Mouse (Mus musculus) midbrain, embryonic 11.5 days (tissue): ENCODE results near the gene Olfr1118. TPM values are rescaled to one million over a fixed set of nuclear protein-coding genes. Genes with fewer than 3 reads are reported as not detected.
"Not testable (repeated sequence)": the region's sequence is repeated elsewhere in the genome, so short reads cannot be mapped to it uniquely, and the experiment has no call there.

Experiments
- ATAC-seq: fragments of 200-750 bp; cut with Nextera tagmentation; 2 replicates; pipeline ENCODE4 v1.8.0; 2017; ENCODE audit warnings: moderate TSS enrichment, moderate library complexity; ENCODE audit not compliant: low FRiP score
- DNase-seq: peaks from one replicate; pipeline ENCODE4 v3.0.0; 2015; ENCODE audit warnings: low spot score; ENCODE audit errors: missing footprints
- H3K27ac ChIP-seq: fragments of 300-500 bp; sonication (generic); 2 replicates; pipeline ENCODE4 v1.5.1; 2014; ENCODE audit warnings: low read depth, low read length
- H3K27me3 ChIP-seq: fragments of 300-500 bp; sonication (generic); 2 replicates; pipeline ENCODE4 v1.6.1; 2014; ENCODE audit warnings: mild to moderate bottlenecking, low read length, moderate library complexity, mixed read lengths; ENCODE audit not compliant: control insufficient read depth, insufficient read depth
- H3K36me3 ChIP-seq: fragments of 300-500 bp; sonication (generic); 2 replicates; pipeline ENCODE4 v1.6.1; 2014; ENCODE audit warnings: mild to moderate bottlenecking, low read length, moderate library complexity, mixed read lengths; ENCODE audit not compliant: control insufficient read depth, insufficient read depth
- H3K4me1 ChIP-seq: fragments of 300-500 bp; sonication (generic); 2 replicates; pipeline ENCODE4 v1.6.1; 2014; ENCODE audit warnings: low read length; ENCODE audit not compliant: control insufficient read depth, insufficient read depth
- H3K4me2 ChIP-seq: fragments of 300-500 bp; sonication (generic); 2 replicates; pipeline ENCODE4 v1.6.1; 2014; ENCODE audit warnings: mild to moderate bottlenecking, moderate library complexity
- H3K4me3 ChIP-seq: fragments of 300-500 bp; sonication (generic); 2 replicates; pipeline ENCODE4 v1.5.1; 2014; ENCODE audit warnings: low read depth, low read length
- H3K9ac ChIP-seq: fragments of 300-500 bp; sonication (generic); 2 replicates; pipeline ENCODE4 v1.6.1; 2014; ENCODE audit warnings: low read length
- H3K9me3 ChIP-seq: fragments of 300-500 bp; sonication (generic); 2 replicates; pipeline ENCODE4 v1.6.1; 2016; ENCODE audit warnings: low read length; ENCODE audit not compliant: control insufficient read depth
- WGBS: fragments of 180-500 bp; shearing (Covaris S2); extraction: QIAGEN DNeasy Blood & Tissue Kit; methylation state at CpG from one replicate; pipeline ENCODE4 v1.1.7; 2014; 5-methylcytosine and 5-hydroxymethylcytosine counted together
- polyA plus RNA-seq: library from polyadenylated mRNA; unstranded; fragments of >200 nt; fragmentation: Nextera tagmentation; extraction: Ambion mirVana; gene quantifications from 2 replicates; pipeline ENCODE4 v1.2.1, GENCODE M21; 2014

Olfr1118 gene
- not detected in 2 replicates for polyA plus RNA-seq

- Histone ChIP-seq H3K9ac (no peak within 1 kb of the TSS), H3K4me1 (no peaks in the 10 kb centered on the region), H3K4me3 (no peak within 1 kb of the TSS), H3K4me2 (no peak within 1 kb of the TSS), H3K36me3 (no peaks in the 10 kb centered on the region), H3K27me3 (no peaks in the 10 kb centered on the region), H3K27ac (no peak within 1 kb of the TSS), H3K9me3 (no peaks in the 10 kb centered on the region)
- no peak for DNase-seq
- ATAC-seq = no peak
- 70% methylated on average over 1 of the region's 1 CpGs for WGBS
These were observed at the start of gene Olfr1118 for GRCm38 (mm10) chr2:87307281-87307680. Gene Olfr1118, plus strand, starts transcription at chr2:87307581.

- no peak for ATAC-seq
These were observed 40.1 kb upstream of the Olfr1118 start, which contains the start of gene Olfr1116 for GRCm38 (mm10) chr2:87267234-87267633. Gene Olfr1116, plus strand, starts transcription at chr2:87267534.

DNA sequence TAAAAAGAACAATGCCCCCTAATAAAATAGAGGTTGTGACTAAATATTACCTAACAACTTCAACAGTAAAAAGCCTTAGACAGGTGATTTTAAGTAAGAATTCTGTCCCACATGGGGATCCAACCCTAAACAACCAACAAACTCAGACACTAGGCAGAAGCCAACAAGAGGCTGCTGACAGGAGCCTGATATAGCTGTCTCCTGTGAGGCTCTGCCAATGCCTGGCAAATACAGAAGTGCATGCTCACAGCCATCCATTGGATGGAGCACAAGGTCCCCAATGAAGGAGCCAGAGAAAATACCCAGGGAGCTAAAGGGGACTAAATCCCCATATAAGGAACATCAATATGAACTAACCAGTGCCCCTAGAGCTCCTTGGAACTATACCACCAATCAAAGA, 13.4 kb upstream of the Olfr1118 start:
- not testable (repeated sequence) for H3K27ac ChIP-seq, H3K36me3 ChIP-seq, H3K4me2 ChIP-seq, DNase-seq, H3K9ac ChIP-seq, H3K4me1 ChIP-seq, H3K9me3 ChIP-seq, ATAC-seq, H3K27me3 ChIP-seq, H3K4me3 ChIP-seq

More at GRCm38 (mm10) chr2:87267234-87267633, 40.1 kb upstream of the Olfr1118 start, which contains the start of gene Olfr1116:
- H3K9me3 ChIP-seq = no peaks in the 10 kb centered on the region
- no peaks in the 10 kb centered on the region for H3K36me3 ChIP-seq
- H3K4me2 ChIP-seq = no peak within 1 kb of the TSS
- WGBS = 93% methylated on average over 1 of the region's 1 CpGs
- no peaks in the 10 kb centered on the region for H3K4me1 ChIP-seq
- no peak within 1 kb of the TSS for H3K4me3 ChIP-seq
- no peaks in the 10 kb centered on the region for H3K27me3 ChIP-seq
- DNase-seq = no peak
- no peak within 1 kb of the TSS for H3K9ac ChIP-seq
- no peak within 1 kb of the TSS for H3K27ac ChIP-seq

DNA sequence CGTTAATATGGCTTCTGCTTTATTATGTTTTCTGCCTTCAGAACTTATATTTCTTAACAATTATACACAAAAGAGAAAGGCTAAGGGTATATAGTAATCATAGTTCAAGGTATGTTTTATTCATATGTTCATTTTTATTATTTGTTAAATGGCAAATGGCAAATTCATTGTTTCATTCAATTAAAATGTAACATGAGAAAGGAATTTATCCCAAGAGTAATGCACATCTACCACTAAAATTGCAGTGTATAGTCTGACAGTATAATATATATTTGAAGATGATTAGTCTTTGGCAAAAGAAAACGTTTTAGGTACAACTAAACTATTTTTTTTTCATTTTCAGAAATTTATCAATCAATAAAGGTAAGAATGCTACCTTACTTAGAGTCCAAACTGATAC, 47.1 kb downstream of the Olfr1118 start, which contains the start of gene Olfr1120:
Olfr1120 (plus strand) TSS at position 301 of the 400 bp plus-strand sequence.
- Histone ChIP-seq H3K9ac (no peak within 1 kb of the TSS), H3K9me3 (no peaks in the 10 kb centered on the region), H3K4me3 (no peak within 1 kb of the TSS), H3K4me2 (no peak within 1 kb of the TSS), H3K27me3 (no peaks in the 10 kb centered on the region), H3K36me3 (no peaks in the 10 kb centered on the region), H3K27ac (no peak within 1 kb of the TSS), H3K4me1 (no peaks in the 10 kb centered on the region)
- ATAC-seq = no peak
- no peak for DNase-seq
- 69% methylated on average over 2 of the region's 2 CpGs for whole genome bisulfite sequencing

DNA sequence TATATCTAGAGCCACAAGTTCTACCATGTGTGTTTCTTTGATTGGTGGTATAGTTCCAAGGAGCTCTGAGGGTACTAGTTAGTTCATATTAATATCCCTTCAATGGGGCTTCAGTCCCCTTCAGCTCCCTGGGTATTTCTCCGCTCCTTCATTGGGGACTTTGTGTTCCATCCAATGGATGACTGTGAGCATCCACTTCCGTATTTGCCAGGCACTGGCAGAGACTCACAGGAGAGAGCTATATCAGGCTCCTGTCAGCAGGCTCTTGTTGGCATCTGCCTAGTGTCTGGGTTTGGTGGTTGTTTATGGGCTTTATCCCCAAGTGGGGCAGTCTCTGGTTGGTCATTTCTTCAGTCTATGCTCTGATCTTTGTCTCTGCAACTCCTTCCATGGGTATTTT, 52.7 kb downstream of the Olfr1118 start:
- DNase-seq, H3K9ac ChIP-seq, H3K36me3 ChIP-seq, H3K27ac ChIP-seq, H3K4me2 ChIP-seq, H3K9me3 ChIP-seq, H3K4me3 ChIP-seq, ATAC-seq, H3K27me3 ChIP-seq, H3K4me1 ChIP-seq: not testable (repeated sequence)
- WGBS = 90% methylated on average over 2 of the region's 2 CpGs

Other genes starting within 250 kb of the Olfr1118 start
- not detected in 2 replicates for gene Olfr1107, start 231.8 kb upstream of the Olfr1118 start, polyA plus RNA-seq
- gene Olfr1109, start 211.6 kb upstream of the Olfr1118 start, polyA plus RNA-seq = not detected in 2 replicates
- not detected in 2 replicates for gene Olfr259, start 193.0 kb upstream of the Olfr1118 start, polyA plus RNA-seq
- not detected in 2 replicates for gene Olfr1110, start 167.3 kb upstream of the Olfr1118 start, polyA plus RNA-seq
- gene Olfr1111, start 155.0 kb upstream of the Olfr1118 start, polyA plus RNA-seq = not detected in 2 replicates
- gene Olfr1112, start 119.8 kb upstream of the Olfr1118 start, polyA plus RNA-seq = not detected in 2 replicates
- not detected in 2 replicates for gene Olfr1113, start 98.6 kb upstream of the Olfr1118 start, polyA plus RNA-seq
- not detected in 2 replicates for gene Olfr1115, start 59.6 kb upstream of the Olfr1118 start, polyA plus RNA-seq
- gene Olfr1116, start 40.0 kb upstream of the Olfr1118 start, polyA plus RNA-seq = not detected in 2 replicates
- not detected in 2 replicates for gene Olfr1120, start 47.2 kb downstream of the Olfr1118 start, polyA plus RNA-seq
- gene Olfr1121, start 62.3 kb downstream of the Olfr1118 start, polyA plus RNA-seq = not detected in 2 replicates
- not detected in 2 replicates for gene Olfr1122, start 78.3 kb downstream of the Olfr1118 start, polyA plus RNA-seq
- not detected in 2 replicates for gene Olfr1123, start 109.1 kb downstream of the Olfr1118 start, polyA plus RNA-seq
- gene Olfr1124, start 122.7 kb downstream of the Olfr1118 start, polyA plus RNA-seq = not detected in 2 replicates
- gene Olfr1126, start 146.4 kb downstream of the Olfr1118 start, polyA plus RNA-seq = not detected in 2 replicates
- gene Pramel7, start 189.5 kb downstream of the Olfr1118 start, polyA plus RNA-seq = not detected in 2 replicates
- gene Pramel6, start 199.0 kb downstream of the Olfr1118 start, polyA plus RNA-seq = not detected in 2 replicates
- gene Olfr153, start 224.2 kb downstream of the Olfr1118 start, polyA plus RNA-seq = not detected in 2 replicates
- gene Olfr1128, start 238.0 kb downstream of the Olfr1118 start, polyA plus RNA-seq = not detected in 2 replicates